25 mouse cellular contexts compared by ENCODE assay signal in the genomic region with DNA sequence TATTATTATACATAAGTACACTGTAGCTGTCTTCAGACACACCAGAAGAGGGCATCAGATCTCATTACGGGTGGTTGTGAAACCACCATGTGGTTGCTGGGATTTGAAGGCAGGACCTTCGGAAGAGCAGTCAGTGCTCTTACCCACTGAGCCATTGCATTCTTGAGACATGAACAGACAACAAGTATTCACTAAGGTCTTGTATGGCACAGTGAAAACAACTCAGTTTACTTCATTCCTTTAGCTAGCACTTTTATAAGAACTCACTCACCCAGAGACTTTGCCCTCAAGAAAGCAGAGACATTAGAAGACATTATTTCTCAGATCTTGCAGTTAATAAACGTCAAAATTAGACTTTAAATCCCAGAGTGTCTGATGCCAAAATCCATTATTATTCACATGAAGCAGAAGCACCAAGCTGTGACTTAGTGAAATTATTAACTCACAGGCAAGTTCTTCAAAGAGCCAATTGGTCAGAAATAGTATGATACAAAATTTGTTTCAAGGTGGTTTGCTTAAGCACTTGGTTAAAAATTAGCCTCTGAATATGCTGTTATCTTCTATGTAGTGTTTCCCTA.
A peak's percentile ranks its signal among the peaks of the same experiment; 100 is the strongest.
DNase-seq lines count a peak whose midpoint lies in the region; ATAC-seq and TF ChIP-seq lines count a peak whose summit lies in the region.
"Had no signal": no experiment of that assay in that cellular context is flagged by ENCODE, and none has a peak within 500 bp of the region (broad histone marks: within the 10 kb centered on the region; RNA-seq: fewer than 3 reads in every experiment).

No protein-coding gene starts in this region.

- H3K79me2 ChIP-seq in liver, adult 2 months (ENCODE audit: control insufficient read depth, insufficient read depth, low read length) = no peaks in the 10 kb centered on the region

- no peaks in the 10 kb centered on the region for H3K9me3 ChIP-seq in kidney, embryonic 15.5 days (replicated peaks)
- no peaks in the 10 kb centered on the region for H3K9me3 ChIP-seq in liver, embryonic 12.5 days (replicated peaks)
- H3K9me3 ChIP-seq in intestine, postnatal 0 days (ENCODE audit: control insufficient read depth) = no peaks in the 10 kb centered on the region
- H3K9me3 ChIP-seq: embryonic facial prominence, embryonic 12.5 days; embryonic facial prominence, embryonic 15.5 days; heart, embryonic 12.5 days; heart, embryonic 15.5 days; hindbrain, embryonic 10.5 days had no signal

- 0 out of 2 replicates have a peak, but pooled peaks cover 7% of the 10 kb centered on the region for H3K4me1 ChIP-seq in kidney, embryonic 15.5 days
- peaks cover 2% of the 10 kb centered on the region; the same call in 1 of the 2 replicates for H3K4me1 ChIP-seq in liver, adult 2 months (ENCODE audit: control insufficient read depth, insufficient read depth, low read length)
- H3K4me1 ChIP-seq in liver, embryonic 12.5 days = no peaks in the 10 kb centered on the region
- H3K4me1 ChIP-seq in intestine, postnatal 0 days (replicated peaks; ENCODE audit: control insufficient read depth, insufficient read depth, low read length) = no peaks in the 10 kb centered on the region
- H3K4me1 ChIP-seq: embryonic facial prominence, embryonic 12.5 days; embryonic facial prominence, embryonic 15.5 days; heart, embryonic 12.5 days; heart, embryonic 15.5 days had no signal

- H3K27me3 ChIP-seq in kidney, embryonic 15.5 days = no peaks in the 10 kb centered on the region
- H3K27me3 ChIP-seq in liver, adult 2 months (ENCODE audit: control insufficient read depth, insufficient read depth, low read length) = no peaks in the 10 kb centered on the region
- no peaks in the 10 kb centered on the region for H3K27me3 ChIP-seq in liver, embryonic 12.5 days (replicated peaks)
- no peaks in the 10 kb centered on the region; the same call in 1 of the 2 replicates for H3K27me3 ChIP-seq in intestine, postnatal 0 days (replicated peaks; ENCODE audit: control insufficient read depth, insufficient read depth, low read length)
- H3K27me3 ChIP-seq: embryonic facial prominence, embryonic 12.5 days; embryonic facial prominence, embryonic 15.5 days; heart, embryonic 12.5 days; heart, embryonic 15.5 days; hindbrain, embryonic 13.5 days had no signal

- no peak overlapping the region for H3K4me2 ChIP-seq in kidney, embryonic 15.5 days
- no peak overlapping the region for H3K4me2 ChIP-seq in liver, embryonic 12.5 days
- H3K4me2 ChIP-seq in intestine, postnatal 0 days (replicated peaks; ENCODE audit: low read depth) = no peak overlapping the region
- H3K4me2 ChIP-seq: embryonic facial prominence, embryonic 12.5 days; embryonic facial prominence, embryonic 15.5 days; heart, embryonic 12.5 days; heart, embryonic 15.5 days; hindbrain, embryonic 13.5 days had no signal

- H3K27ac ChIP-seq in kidney, embryonic 15.5 days = peak overlapping the region; percentile 54; the same call in 1 of the 2 replicates
- no peak overlapping the region for H3K27ac ChIP-seq in liver, adult 2 months (replicated peaks; ENCODE audit: insufficient read depth, low read depth, low read length)
- H3K27ac ChIP-seq in liver, embryonic 12.5 days = no peak overlapping the region
- H3K27ac ChIP-seq in intestine, postnatal 0 days (ENCODE audit: low read depth, low read length) = no peak overlapping the region
- H3K27ac ChIP-seq: embryonic facial prominence, embryonic 12.5 days; embryonic facial prominence, embryonic 15.5 days; gastrocnemius, adult 2 months; heart, embryonic 15.5 days; hindbrain, embryonic 10.5 days; hindbrain, embryonic 13.5 days had no signal

- no peak for TF ChIP-seq CTCF in liver, adult 2 months (IDR thresholded peaks at IDR 0.05; ENCODE audit: low read depth, low read length)
- TF ChIP-seq CTCF in intestine, postnatal 0 days (IDR thresholded peaks at IDR 0.05; ENCODE audit: low read depth) = no peak

- peak; percentile 40 for DNase-seq in kidney, adult 11 months
- no peak for DNase-seq in kidney, postnatal 10 days
- no peak for DNase-seq in kidney, postnatal 25 days
- peak; percentile 69 for DNase-seq in liver, adult 2 months (ENCODE audit: extremely low read depth, low read depth, low spot score)
- DNase-seq: adrenal gland, postnatal 10 days; cerebellum, adult 11 months; cerebellum, adult 2 months; cerebellum, adult 9-11 months; cerebellum, postnatal 25 days; forebrain, postnatal 0 days; gastrocnemius, adult 2 months; gastrocnemius, postnatal 14 days; heart, adult 18-20 months; heart, postnatal 10 days; heart, postnatal 36 days had no signal

- 77% methylated on average over 3 of the region's 3 CpGs for WGBS in kidney, embryonic 15.5 days
- WGBS in liver, adult 2 months = 64% methylated on average over 3 of the region's 3 CpGs
- 49% methylated on average over 3 of the region's 3 CpGs for WGBS in liver, embryonic 12.5 days (ENCODE audit: insufficient replicate concordance)
- 77% methylated on average over 3 of the region's 3 CpGs for WGBS in intestine, postnatal 0 days

- ATAC-seq in kidney, embryonic 15.5 days (replicated peaks; ENCODE audit: low FRiP score) = no peak
- ATAC-seq in liver, embryonic 12.5 days = no peak
- no peak for ATAC-seq in intestine, postnatal 0 days
- ATAC-seq: forebrain, embryonic 14.5 days; forebrain, postnatal 0 days had no signal

- H3K9ac ChIP-seq in kidney, embryonic 15.5 days = no peak overlapping the region
- no peak overlapping the region for H3K9ac ChIP-seq in liver, adult 2 months (ENCODE audit: low read depth, low read length)
- H3K9ac ChIP-seq in liver, embryonic 12.5 days = no peak overlapping the region
- no peak overlapping the region for H3K9ac ChIP-seq in intestine, postnatal 0 days (ENCODE audit: low read depth, low read length)
- H3K9ac ChIP-seq: embryonic facial prominence, embryonic 12.5 days; embryonic facial prominence, embryonic 15.5 days; forebrain, postnatal 0 days; heart, embryonic 12.5 days; heart, embryonic 15.5 days; hindbrain, embryonic 13.5 days had no signal

- TF ChIP-seq POLR2A in liver, adult 2 months (IDR thresholded peaks at IDR 0.05; ENCODE audit: extremely low read depth, insufficient read depth, low read length) = no peak

- peaks cover 10% of the 10 kb centered on the region; the same call in 1 of the 2 replicates for H3K36me3 ChIP-seq in kidney, embryonic 15.5 days
- no peaks in the 10 kb centered on the region for H3K36me3 ChIP-seq in liver, adult 2 months (ENCODE audit: control insufficient read depth, insufficient read depth, low read length)
- H3K36me3 ChIP-seq in liver, embryonic 12.5 days = no peaks in the 10 kb centered on the region
- no peaks in the 10 kb centered on the region; the same call in 1 of the 2 replicates for H3K36me3 ChIP-seq in intestine, postnatal 0 days (ENCODE audit: control insufficient read depth, insufficient read depth)
- H3K36me3 ChIP-seq: embryonic facial prominence, embryonic 12.5 days; embryonic facial prominence, embryonic 15.5 days; heart, embryonic 12.5 days; heart, embryonic 15.5 days; hindbrain, embryonic 10.5 days; hindbrain, embryonic 13.5 days had no signal

- no peak overlapping the region for H3K4me3 ChIP-seq in kidney, embryonic 15.5 days (replicated peaks)
- H3K4me3 ChIP-seq in liver, adult 2 months (ENCODE audit: insufficient read depth, low read depth, low read length) = no peak overlapping the region
- H3K4me3 ChIP-seq in liver, embryonic 12.5 days = no peak overlapping the region
- no peak overlapping the region for H3K4me3 ChIP-seq in intestine, postnatal 0 days (ENCODE audit: low read depth, low read length)
- H3K4me3 ChIP-seq: embryonic facial prominence, embryonic 12.5 days; embryonic facial prominence, embryonic 15.5 days; gastrocnemius, adult 2 months; heart, embryonic 12.5 days; heart, embryonic 15.5 days; hindbrain, embryonic 10.5 days; hindbrain, embryonic 13.5 days had no signal

Comparison
In these comparisons a context has a peak if more than half of its experiments do, and no peak if none do; other contexts are left out.
1. DNase-seq: peak in kidney, adult 11 months (single experiment) and liver, adult 2 months (single experiment); none in kidney, postnatal 10 days (single experiment) and kidney, postnatal 25 days (0 of 2).